Mouse (Mus musculus): ENCODE results near the gene Wnt2b. TPM values are rescaled to one million over a fixed set of nuclear protein-coding genes. Genes with fewer than 3 reads are reported as not detected.

Gene Wnt2b
- 1.8 and 2.1 TPM in 2 replicates for polyA plus RNA-seq (2014; fragmentation: Nextera tagmentation; extraction: Ambion mirVana)

DNA sequence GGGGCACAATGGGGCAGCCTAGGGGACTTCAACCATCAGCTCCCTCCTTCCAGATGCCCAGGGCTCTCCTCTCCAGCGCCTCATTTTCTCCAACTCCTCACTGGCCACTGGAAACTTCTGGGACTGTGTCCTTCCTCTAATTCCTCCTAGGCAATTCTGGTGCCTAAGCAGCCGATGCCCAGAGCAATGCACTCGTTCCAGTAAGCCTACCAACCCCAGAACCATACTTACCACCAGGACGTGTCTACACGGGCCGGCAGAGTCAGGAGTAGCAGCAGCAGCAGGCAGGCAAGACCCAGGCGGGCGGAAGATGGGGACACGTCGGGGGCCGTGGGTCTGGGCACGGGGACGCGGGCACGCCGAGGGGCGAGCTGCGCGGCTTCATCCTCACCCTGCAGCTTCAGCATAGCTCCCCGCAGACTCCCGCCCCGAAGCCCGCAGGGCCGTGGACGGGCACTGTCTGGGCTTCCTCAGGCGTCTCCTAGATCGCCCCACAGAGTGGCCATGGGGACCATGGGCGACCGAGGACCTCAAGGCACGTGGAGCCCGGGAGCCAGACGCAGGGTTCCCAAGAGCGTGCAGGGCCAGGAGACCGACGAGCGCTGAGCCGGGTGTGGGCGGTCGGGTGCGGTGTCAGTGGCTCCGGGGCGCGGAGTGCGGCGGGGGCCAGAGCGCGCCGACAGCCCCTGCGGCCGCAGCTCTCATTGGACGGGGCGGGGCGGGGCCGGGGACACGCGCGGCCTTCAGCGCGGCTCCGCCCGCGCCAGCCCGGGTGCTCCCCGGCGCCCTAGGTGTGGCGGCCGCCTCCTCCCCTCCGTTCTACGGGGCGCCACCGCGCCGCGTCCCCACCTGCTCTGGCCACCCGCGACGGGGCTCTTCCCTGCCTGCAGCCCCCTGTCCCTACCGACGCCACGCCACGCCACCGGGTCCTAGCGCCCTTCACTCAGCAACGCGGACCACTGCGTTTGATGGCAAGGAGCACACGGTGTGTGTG is at the start of gene Wnt2b:
Gene Wnt2b (minus strand): TSS at position 856 of the 994 bp plus-strand sequence.
- no peak within 1 kb of the TSS for H3K27ac ChIP-seq (ENCODE audit: low read depth, low read length)
- peaks cover 4% of the 10 kb centered on the region; the same call in 1 of the 2 replicates for H3K4me1 ChIP-seq (replicated peaks; ENCODE audit: control insufficient read depth, insufficient read depth, low read length)
- no peaks in the 10 kb centered on the region for H3K36me3 ChIP-seq (ENCODE audit: control insufficient read depth, insufficient read depth, low read length)
- H3K9ac ChIP-seq (ENCODE audit: low read depth, low read length), result 0 out of 2 replicates have a peak within 1 kb of the TSS, but pooled peaks have one; percentile 20
- DNase-seq (ENCODE audit: low spot score), result peak; percentile 62
- ATAC-seq (ENCODE audit: low FRiP score), result peak; percentile 65
- H3K27me3 ChIP-seq (ENCODE audit: control insufficient read depth, insufficient read depth, low read length), result peaks cover 54% of the 10 kb centered on the region
- H3K4me2 ChIP-seq (replicated peaks; ENCODE audit: low read depth, low read length), result peak within 1 kb of the TSS; percentile 60
- H3K9me3 ChIP-seq (ENCODE audit: control insufficient read depth, low read length), result no peaks in the 10 kb centered on the region
- peak within 1 kb of the TSS; percentile 49 for H3K4me3 ChIP-seq (ENCODE audit: low read depth, low read length)
- WGBS, result 2% methylated on average over 62 of the region's 87 CpGs

GRCm38 (mm10) chr3:105010681-105011339 is 49.1 kb upstream of the Wnt2b start:
- Histone ChIP-seq H3K4me2 (replicated peaks; ENCODE audit: low read depth, low read length) (no peak overlapping the region), H3K27me3 (ENCODE audit: control insufficient read depth, insufficient read depth, low read length) (no peaks in the 10 kb centered on the region), H3K4me1 (replicated peaks; ENCODE audit: control insufficient read depth, insufficient read depth, low read length) (no peaks in the 10 kb centered on the region), H3K9me3 (ENCODE audit: control insufficient read depth, low read length) (no peaks in the 10 kb centered on the region), H3K4me3 (ENCODE audit: low read depth, low read length) (no peak overlapping the region), H3K9ac (ENCODE audit: low read depth, low read length) (no peak overlapping the region), H3K27ac (ENCODE audit: low read depth, low read length) (no peak overlapping the region), H3K36me3 (ENCODE audit: control insufficient read depth, insufficient read depth, low read length) (peaks cover 19% of the 10 kb centered on the region)
- 93% methylated on average over 11 of the region's 11 CpGs for WGBS
- no peak for DNase-seq (ENCODE audit: low spot score)
- ATAC-seq (ENCODE audit: low FRiP score), result no peak

GRCm38 (mm10) chr3:105008070-105008469 is 46.3 kb upstream of the Wnt2b start:
- Histone ChIP-seq H3K4me2 (replicated peaks; ENCODE audit: low read depth, low read length) (no peak overlapping the region), H3K36me3 (ENCODE audit: control insufficient read depth, insufficient read depth, low read length) (peaks cover 32% of the 10 kb centered on the region), H3K27me3 (ENCODE audit: control insufficient read depth, insufficient read depth, low read length) (no peaks in the 10 kb centered on the region), H3K9ac (ENCODE audit: low read depth, low read length) (no peak overlapping the region), H3K9me3 (ENCODE audit: control insufficient read depth, low read length) (no peaks in the 10 kb centered on the region), H3K4me1 (replicated peaks; ENCODE audit: control insufficient read depth, insufficient read depth, low read length) (no peaks in the 10 kb centered on the region), H3K4me3 (ENCODE audit: low read depth, low read length) (no peak overlapping the region), H3K27ac (ENCODE audit: low read depth, low read length) (no peak overlapping the region)
- DNase-seq (ENCODE audit: low spot score) (no peak), ATAC-seq (ENCODE audit: low FRiP score) (no peak)
- WGBS, result 88% methylated on average over 9 of the region's 9 CpGs

GRCm38 (mm10) chr3:105006101-105006500 is 44.4 kb upstream of the Wnt2b start:
- Histone ChIP-seq H3K36me3 (ENCODE audit: control insufficient read depth, insufficient read depth, low read length) (peaks cover 32% of the 10 kb centered on the region), H3K4me1 (replicated peaks; ENCODE audit: control insufficient read depth, insufficient read depth, low read length) (no peaks in the 10 kb centered on the region), H3K27ac (ENCODE audit: low read depth, low read length) (no peak overlapping the region), H3K27me3 (ENCODE audit: control insufficient read depth, insufficient read depth, low read length) (no peaks in the 10 kb centered on the region), H3K9ac (ENCODE audit: low read depth, low read length) (no peak overlapping the region), H3K9me3 (ENCODE audit: control insufficient read depth, low read length) (no peaks in the 10 kb centered on the region), H3K4me2 (replicated peaks; ENCODE audit: low read depth, low read length) (no peak overlapping the region), H3K4me3 (ENCODE audit: low read depth, low read length) (no peak overlapping the region)
- DNase-seq (ENCODE audit: low spot score) (no peak), ATAC-seq (ENCODE audit: low FRiP score) (no peak)
- WGBS, result 93% methylated on average over 6 of the region's 6 CpGs

GRCm38 (mm10) chr3:105005561-105006065 is 43.9 kb upstream of the Wnt2b start:
- H3K36me3 ChIP-seq (ENCODE audit: control insufficient read depth, insufficient read depth, low read length), result peaks cover 28% of the 10 kb centered on the region
- DNase-seq (ENCODE audit: low spot score), result no peak
- no peak for ATAC-seq (ENCODE audit: low FRiP score)

DNA sequence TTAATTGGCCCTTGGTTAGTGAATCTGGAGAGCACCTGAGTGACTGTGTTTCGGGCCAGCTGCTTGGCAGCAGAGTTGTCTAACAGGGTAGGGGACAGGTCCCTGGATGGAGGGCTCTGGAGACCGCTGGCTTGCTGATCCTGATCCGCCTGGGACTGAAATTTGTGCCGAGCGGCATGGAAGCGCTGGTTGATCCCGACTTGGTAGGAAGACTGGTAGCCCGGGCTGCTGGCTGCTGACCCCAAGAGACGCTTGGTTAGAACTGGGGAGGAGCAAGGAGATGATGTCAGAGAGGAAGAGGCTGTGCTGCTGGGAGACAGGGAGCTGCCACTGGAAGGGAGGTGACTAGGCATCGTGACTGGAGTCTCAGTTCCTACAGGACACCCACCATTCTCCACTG is 43.3 kb upstream of the Wnt2b start:
- Histone ChIP-seq H3K36me3 (ENCODE audit: control insufficient read depth, insufficient read depth, low read length) (peaks cover 24% of the 10 kb centered on the region), H3K4me3 (ENCODE audit: low read depth, low read length) (no peak overlapping the region), H3K4me1 (replicated peaks; ENCODE audit: control insufficient read depth, insufficient read depth, low read length) (no peaks in the 10 kb centered on the region), H3K9me3 (ENCODE audit: control insufficient read depth, low read length) (no peaks in the 10 kb centered on the region), H3K27ac (ENCODE audit: low read depth, low read length) (no peak overlapping the region), H3K27me3 (ENCODE audit: control insufficient read depth, insufficient read depth, low read length) (no peaks in the 10 kb centered on the region), H3K9ac (ENCODE audit: low read depth, low read length) (no peak overlapping the region), H3K4me2 (replicated peaks; ENCODE audit: low read depth, low read length) (no peak overlapping the region)
- DNase-seq (ENCODE audit: low spot score), result no peak
- WGBS, result 93% methylated on average over 10 of the region's 10 CpGs
- no peak for ATAC-seq (ENCODE audit: low FRiP score)

More at GRCm38 (mm10) chr3:105005561-105006065, 43.9 kb upstream of the Wnt2b start:
- H3K9ac ChIP-seq (ENCODE audit: low read depth, low read length), result no peak overlapping the region
- no peaks in the 10 kb centered on the region for H3K4me1 ChIP-seq (replicated peaks; ENCODE audit: control insufficient read depth, insufficient read depth, low read length)
- H3K27me3 ChIP-seq (ENCODE audit: control insufficient read depth, insufficient read depth, low read length), result no peaks in the 10 kb centered on the region
- no peaks in the 10 kb centered on the region for H3K9me3 ChIP-seq (ENCODE audit: control insufficient read depth, low read length)
- no peak overlapping the region for H3K27ac ChIP-seq (ENCODE audit: low read depth, low read length)
- 93% methylated on average over 20 of the region's 20 CpGs for WGBS
- no peak overlapping the region for H3K4me3 ChIP-seq (ENCODE audit: low read depth, low read length)
- H3K4me2 ChIP-seq (replicated peaks; ENCODE audit: low read depth, low read length), result no peak overlapping the region

GRCm38 (mm10) chr3:105003960-105004463 is 42.3 kb upstream of the Wnt2b start:
- no peaks in the 10 kb centered on the region for H3K27me3 ChIP-seq (ENCODE audit: control insufficient read depth, insufficient read depth, low read length)
- H3K27ac ChIP-seq (ENCODE audit: low read depth, low read length), result no peak overlapping the region
- H3K4me2 ChIP-seq (replicated peaks; ENCODE audit: low read depth, low read length), result no peak overlapping the region
- WGBS, result 91% methylated on average over 14 of the region's 14 CpGs
- H3K9me3 ChIP-seq (ENCODE audit: control insufficient read depth, low read length), result no peaks in the 10 kb centered on the region
- H3K4me3 ChIP-seq (ENCODE audit: low read depth, low read length), result no peak overlapping the region
- H3K4me1 ChIP-seq (replicated peaks; ENCODE audit: control insufficient read depth, insufficient read depth, low read length), result no peaks in the 10 kb centered on the region
- DNase-seq (ENCODE audit: low spot score), result no peak
- peaks cover 22% of the 10 kb centered on the region for H3K36me3 ChIP-seq (ENCODE audit: control insufficient read depth, insufficient read depth, low read length)
- H3K9ac ChIP-seq (ENCODE audit: low read depth, low read length), result no peak overlapping the region
- ATAC-seq (ENCODE audit: low FRiP score), result no peak

DNA sequence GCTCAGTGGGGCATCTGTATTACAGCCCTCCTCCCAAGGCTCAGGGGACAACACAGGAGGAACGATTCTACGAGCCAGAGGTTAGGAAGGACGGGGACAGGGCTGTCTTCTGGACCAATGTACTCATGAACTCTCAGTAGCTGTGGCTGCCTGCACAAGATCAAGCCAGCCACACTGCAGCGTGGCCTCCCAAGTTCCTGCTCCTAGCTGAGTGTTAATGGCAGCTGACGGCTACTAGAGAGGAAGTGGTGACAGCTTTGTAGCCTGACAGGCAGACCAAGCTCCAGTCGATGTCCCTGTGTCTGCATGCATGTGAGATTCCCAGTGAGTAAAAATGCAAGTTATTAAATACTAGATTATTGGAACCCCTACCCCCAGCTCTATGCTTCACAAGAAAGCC is 39.7 kb upstream of the Wnt2b start:
- ATAC-seq (ENCODE audit: low FRiP score), result no peak
- H3K4me2 ChIP-seq (replicated peaks; ENCODE audit: low read depth, low read length), result no peak overlapping the region
- no peak overlapping the region for H3K4me3 ChIP-seq (ENCODE audit: low read depth, low read length)
- H3K9me3 ChIP-seq (ENCODE audit: control insufficient read depth, low read length), result no peaks in the 10 kb centered on the region
- no peak overlapping the region for H3K9ac ChIP-seq (ENCODE audit: low read depth, low read length)
- no peak overlapping the region for H3K27ac ChIP-seq (ENCODE audit: low read depth, low read length)
- 68% methylated on average over 6 of the region's 6 CpGs for WGBS
- H3K4me1 ChIP-seq (replicated peaks; ENCODE audit: control insufficient read depth, insufficient read depth, low read length), result no peaks in the 10 kb centered on the region
- no peak for DNase-seq (ENCODE audit: low spot score)
- H3K36me3 ChIP-seq (ENCODE audit: control insufficient read depth, insufficient read depth, low read length), result peaks cover 14% of the 10 kb centered on the region
- H3K27me3 ChIP-seq (ENCODE audit: control insufficient read depth, insufficient read depth, low read length), result no peaks in the 10 kb centered on the region
